Mouse (Mus musculus) right cerebral cortex, adult 18-20 months (tissue): ENCODE measurements around the gene B3gntl1.
"Not testable (repeated sequence)": the region's sequence is repeated elsewhere in the genome, so short reads cannot be mapped to it uniquely, and the experiment has no call there.

Experiments
- DNase-seq: peaks from one replicate; pipeline ENCODE4 v3.0.0; 2022; ENCODE audit warnings: mixed read lengths

B3gntl1 gene

GRCm38 (mm10) chr11:121683243-121683642 lies 10.3 kb upstream of the B3gntl1 start:
- no peak for DNase-seq

- no peak for DNase-seq
Measured at GRCm38 (mm10) chr11:121680750-121681149, 7.8 kb upstream of the B3gntl1 start.

GRCm38 (mm10) chr11:121679581-121679980 lies 6.6 kb upstream of the B3gntl1 start:
- DNase-seq, result peak; percentile 35

GRCm38 (mm10) chr11:121676836-121677235 lies 3.9 kb upstream of the B3gntl1 start:
- DNase-seq, result no peak

GRCm38 (mm10) chr11:121673629-121674028 lies 676 bp upstream of the B3gntl1 start:
- no peak for DNase-seq

GRCm38 (mm10) chr11:121672312-121672989 lies 502 bp downstream of the B3gntl1 start:
- no peak for DNase-seq

GRCm38 (mm10) chr11:121670926-121671325 lies 2.0 kb downstream of the B3gntl1 start:
- DNase-seq, result no peak

- DNase-seq, result no peak
Measured at GRCm38 (mm10) chr11:121668776-121669175, 4.2 kb downstream of the B3gntl1 start.

- no peak for DNase-seq
Measured at GRCm38 (mm10) chr11:121667541-121667940, 5.4 kb downstream of the B3gntl1 start.

- DNase-seq, result no peak
Measured at GRCm38 (mm10) chr11:121661116-121661515, 11.8 kb downstream of the B3gntl1 start.

GRCm38 (mm10) chr11:121660604-121661003 lies 12.3 kb downstream of the B3gntl1 start:
- DNase-seq, result not testable (repeated sequence)

GRCm38 (mm10) chr11:121658151-121658550 lies 14.8 kb downstream of the B3gntl1 start:
- DNase-seq, result no peak

- DNase-seq, result no peak
Measured at GRCm38 (mm10) chr11:121655807-121656511, 17.0 kb downstream of the B3gntl1 start.

GRCm38 (mm10) chr11:121655166-121655806 lies 17.7 kb downstream of the B3gntl1 start:
- peak; percentile 30 for DNase-seq

GRCm38 (mm10) chr11:121654406-121654945 lies 18.5 kb downstream of the B3gntl1 start:
- DNase-seq, result no peak

- DNase-seq, result no peak
Measured at GRCm38 (mm10) chr11:121653631-121654030, 19.3 kb downstream of the B3gntl1 start.

GRCm38 (mm10) chr11:121652547-121653305 lies 20.2 kb downstream of the B3gntl1 start:
- DNase-seq, result peak; percentile 39

GRCm38 (mm10) chr11:121651983-121652382 lies 21.0 kb downstream of the B3gntl1 start:
- DNase-seq, result no peak

GRCm38 (mm10) chr11:121651556-121651955 lies 21.4 kb downstream of the B3gntl1 start:
- no peak for DNase-seq

GRCm38 (mm10) chr11:121650668-121651067 lies 22.3 kb downstream of the B3gntl1 start:
- no peak for DNase-seq

- peak; percentile 55 for DNase-seq
Measured at GRCm38 (mm10) chr11:121649900-121650299, 23.1 kb downstream of the B3gntl1 start.

- no peak for DNase-seq
Measured at GRCm38 (mm10) chr11:121648166-121648565, 24.8 kb downstream of the B3gntl1 start.

- no peak for DNase-seq
Measured at GRCm38 (mm10) chr11:121647321-121647720, 25.6 kb downstream of the B3gntl1 start.
